Mouse (Mus musculus): ENCODE data around the gene Mapk11.
A peak's percentile ranks its signal among the peaks of the same experiment; 100 is the strongest.

Gene Mapk11

GRCm38 (mm10) chr15:89098616-89099015, 50.8 kb downstream of the Mapk11 start:
- DNase-seq: peak in 1 of 2 experiments; percentile 43

- no peak for DNase-seq
These were observed 52.0 kb downstream of the Mapk11 start for GRCm38 (mm10) chr15:89097450-89097849.
